Mouse (Mus musculus) right cerebral cortex, postnatal 25 days (tissue): ENCODE data around the gene Gnptg.

ENCODE experiments used
- DNase-seq: peaks from one replicate; pipeline ENCODE4 v3.0.0; 2022

Gnptg gene

GRCm38 (mm10) chr17:25239695-25240636, at the start of gene Gnptg, which contains the start of gene Tsr3:
TSS of gene Gnptg (minus strand) at chr17:25240124.
TSS of gene Tsr3 (plus strand) at chr17:25240170.
- peak; percentile 86 for DNase-seq

- peak; percentile 44 for DNase-seq
Measured at GRCm38 (mm10) chr17:25288842-25289241, 48.9 kb upstream of the Gnptg start.

- peak; percentile 20 for DNase-seq
Measured at GRCm38 (mm10) chr17:25285033-25285432, 45.1 kb upstream of the Gnptg start.

GRCm38 (mm10) chr17:25282133-25282532, 42.2 kb upstream of the Gnptg start:
- DNase-seq = no peak

- DNase-seq = no peak
Measured at GRCm38 (mm10) chr17:25275833-25276232, 35.9 kb upstream of the Gnptg start.

GRCm38 (mm10) chr17:25274571-25275346, 34.8 kb upstream of the Gnptg start, which contains the start of gene Ube2i:
TSS of gene Ube2i (minus strand) at chr17:25274622.
- DNase-seq = no peak

- DNase-seq = peak; percentile 94
Measured at GRCm38 (mm10) chr17:25273706-25274501, 34.0 kb upstream of the Gnptg start.

GRCm38 (mm10) chr17:25272951-25273705, 33.2 kb upstream of the Gnptg start:
- peak; percentile 93 for DNase-seq

GRCm38 (mm10) chr17:25272326-25272725, 32.4 kb upstream of the Gnptg start:
- no peak for DNase-seq

- DNase-seq = no peak
Measured at GRCm38 (mm10) chr17:25270795-25271335, 30.9 kb upstream of the Gnptg start.

- no peak for DNase-seq
Measured at GRCm38 (mm10) chr17:25264453-25264852, 24.5 kb upstream of the Gnptg start.

- DNase-seq = no peak
Measured at GRCm38 (mm10) chr17:25257804-25258261, 17.9 kb upstream of the Gnptg start.

- DNase-seq = no peak
Measured at GRCm38 (mm10) chr17:25256140-25256754, 16.3 kb upstream of the Gnptg start, which contains the start of gene Baiap3. TSS of gene Baiap3 (minus strand) at chr17:25256364.

- DNase-seq = no peak
Measured at GRCm38 (mm10) chr17:25255110-25255509, 15.2 kb upstream of the Gnptg start.

GRCm38 (mm10) chr17:25253760-25254159, 13.8 kb upstream of the Gnptg start:
- DNase-seq = peak; percentile 39

GRCm38 (mm10) chr17:25252643-25253042, 12.7 kb upstream of the Gnptg start:
- DNase-seq = no peak

GRCm38 (mm10) chr17:25250181-25250835, 10.4 kb upstream of the Gnptg start:
- no peak for DNase-seq

GRCm38 (mm10) chr17:25248033-25248750, 8.3 kb upstream of the Gnptg start:
- DNase-seq = no peak

- DNase-seq = no peak
Measured at GRCm38 (mm10) chr17:25244239-25244638, 4.3 kb upstream of the Gnptg start.
